In genomic region chr2:45040706-45041312, GRCm38 (mm10) we compare ENCODE assay signal across 17 mouse cellular contexts.
DNase-seq lines count a peak whose midpoint lies in the region; ATAC-seq and TF ChIP-seq lines count a peak whose summit lies in the region.
"Had no signal": no experiment of that assay in that cellular context is flagged by ENCODE, and none has a peak within 500 bp of the region (broad histone marks: within the 10 kb centered on the region; RNA-seq: fewer than 3 reads in every experiment).

No protein-coding gene starts in this region.

- no peak overlapping the region for H3K4me2 ChIP-seq in forebrain, postnatal 0 days (ENCODE audit: low read depth)
- H3K4me2 ChIP-seq in forebrain, embryonic 11.5 days (ENCODE audit: low read depth, low read length, severe bottlenecking) = no peak overlapping the region
- H3K4me2 ChIP-seq in liver, postnatal 0 days (ENCODE audit: low read depth, low read length) = peak overlapping the region; percentile 43; the same call in 1 of the 2 replicates
- no peak overlapping the region for H3K4me2 ChIP-seq in midbrain, embryonic 14.5 days (ENCODE audit: low read length)
- H3K4me2 ChIP-seq: hindbrain, embryonic 15.5 days; kidney, embryonic 15.5 days; midbrain, embryonic 15.5 days had no signal

- no peaks in the 10 kb centered on the region for H3K9me3 ChIP-seq in forebrain, postnatal 0 days (ENCODE audit: low read length)
- no peaks in the 10 kb centered on the region for H3K9me3 ChIP-seq in forebrain, embryonic 11.5 days (ENCODE audit: control insufficient read depth, low read length)
- H3K9me3 ChIP-seq in liver, postnatal 0 days (ENCODE audit: low read length) = no peaks in the 10 kb centered on the region
- no peaks in the 10 kb centered on the region for H3K9me3 ChIP-seq in midbrain, embryonic 14.5 days (ENCODE audit: control insufficient read depth, low read length)
- H3K9me3 ChIP-seq: hindbrain, embryonic 15.5 days; kidney, embryonic 15.5 days; limb, embryonic 10.5 days; midbrain, embryonic 15.5 days had no signal

- H3K4me3 ChIP-seq in forebrain, postnatal 0 days (ENCODE audit: low read depth, low read length) = no peak overlapping the region
- H3K4me3 ChIP-seq in forebrain, embryonic 11.5 days (ENCODE audit: low read depth, low read length) = no peak overlapping the region
- no peak overlapping the region for H3K4me3 ChIP-seq in kidney, adult 2 months (ENCODE audit: insufficient read depth, low read depth, low read length)
- no peak overlapping the region for H3K4me3 ChIP-seq in liver, postnatal 0 days (ENCODE audit: low read depth, low read length)
- no peak overlapping the region for H3K4me3 ChIP-seq in midbrain, embryonic 14.5 days (replicated peaks; ENCODE audit: low read depth, low read length)
- H3K4me3 ChIP-seq: hindbrain, embryonic 15.5 days; kidney, embryonic 15.5 days; limb, embryonic 10.5 days; midbrain, embryonic 15.5 days had no signal

- no peaks in the 10 kb centered on the region for H3K27me3 ChIP-seq in forebrain, postnatal 0 days (ENCODE audit: insufficient read depth, low read length)
- no peaks in the 10 kb centered on the region for H3K27me3 ChIP-seq in forebrain, embryonic 11.5 days (ENCODE audit: control insufficient read depth, insufficient read depth, low read length)
- H3K27me3 ChIP-seq in kidney, adult 2 months (replicated peaks; ENCODE audit: control insufficient read depth, insufficient read depth, low read length) = no peaks in the 10 kb centered on the region
- no peaks in the 10 kb centered on the region for H3K27me3 ChIP-seq in liver, postnatal 0 days (ENCODE audit: insufficient read depth, low read length)
- H3K27me3 ChIP-seq in midbrain, embryonic 14.5 days (ENCODE audit: control insufficient read depth, insufficient read depth, low read length) = no peaks in the 10 kb centered on the region
- H3K27me3 ChIP-seq: hindbrain, embryonic 15.5 days; kidney, embryonic 15.5 days; midbrain, embryonic 15.5 days had no signal

- no peak for TF ChIP-seq CTCF in forebrain, postnatal 0 days (IDR thresholded peaks at IDR 0.05; ENCODE audit: low read depth)
- no peak for TF ChIP-seq CTCF in kidney, adult 2 months (conservative IDR thresholded peaks at IDR 0.05; ENCODE audit: insufficient read depth, insufficient read length, low read depth, low read length)
- TF ChIP-seq CTCF in liver, postnatal 0 days (IDR thresholded peaks at IDR 0.05; ENCODE audit: low read depth) = no peak

- TF ChIP-seq EP300 in liver, postnatal 0 days (IDR thresholded peaks at IDR 0.05; ENCODE audit: low read depth) = peak; percentile 93

- ATAC-seq in forebrain, postnatal 0 days = no peak
- ATAC-seq in forebrain, embryonic 11.5 days (replicated peaks; ENCODE audit: low FRiP score) = no peak
- ATAC-seq in erythroblast, adult 5-6 weeks (replicated peaks; ENCODE audit: low FRiP score, poor library complexity, severe bottlenecking) = peak; percentile 74
- ATAC-seq in liver, postnatal 0 days = peak; percentile 81
- no peak for ATAC-seq in midbrain, embryonic 14.5 days (ENCODE audit: low FRiP score, low TSS enrichment)
- ATAC-seq: midbrain, embryonic 15.5 days had no signal

- H3K9ac ChIP-seq in forebrain, postnatal 0 days = no peak overlapping the region
- no peak overlapping the region for H3K9ac ChIP-seq in forebrain, embryonic 11.5 days (ENCODE audit: low read length)
- no peak overlapping the region for H3K9ac ChIP-seq in liver, postnatal 0 days (replicated peaks)
- H3K9ac ChIP-seq in midbrain, embryonic 14.5 days (replicated peaks; ENCODE audit: low read length) = no peak overlapping the region
- H3K9ac ChIP-seq: hindbrain, embryonic 15.5 days; kidney, embryonic 15.5 days; midbrain, embryonic 15.5 days had no signal

- H3K4me1 ChIP-seq in forebrain, postnatal 0 days (ENCODE audit: insufficient read depth) = peaks cover 6% of the 10 kb centered on the region; the same call in 1 of the 2 replicates
- H3K4me1 ChIP-seq in forebrain, embryonic 11.5 days (replicated peaks; ENCODE audit: control insufficient read depth, insufficient read depth, low read length) = peaks cover 16% of the 10 kb centered on the region; the same call in 1 of the 2 replicates
- H3K4me1 ChIP-seq in kidney, adult 2 months (ENCODE audit: control insufficient read depth, insufficient read depth, low read length) = peaks cover 19% of the 10 kb centered on the region
- peaks cover 23% of the 10 kb centered on the region for H3K4me1 ChIP-seq in liver, postnatal 0 days (ENCODE audit: insufficient read depth)
- H3K4me1 ChIP-seq in midbrain, embryonic 14.5 days (ENCODE audit: control insufficient read depth, insufficient read depth, low read length) = peaks cover 17% of the 10 kb centered on the region

- 62% methylated on average over 13 of the region's 13 CpGs for WGBS in forebrain, postnatal 0 days
- 79% methylated on average over 13 of the region's 13 CpGs for WGBS in forebrain, embryonic 11.5 days
- 60% methylated on average over 13 of the region's 13 CpGs for WGBS in kidney, adult 2 months
- WGBS in liver, postnatal 0 days (ENCODE audit: insufficient replicate concordance) = 53% methylated on average over 13 of the region's 13 CpGs
- 77% methylated on average over 13 of the region's 13 CpGs for WGBS in midbrain, embryonic 14.5 days

- TF ChIP-seq POLR2A in kidney, adult 2 months (IDR thresholded peaks at IDR 0.05; ENCODE audit: low read depth, low read length) = no peak

- DNase-seq in forebrain, postnatal 0 days = no peak
- no peak for DNase-seq in forebrain, embryonic 11.5 days (ENCODE audit: low spot score)
- DNase-seq in kidney, adult 2 months = peak; percentile 68
- DNase-seq in kidney, postnatal 10 days = no peak
- no peak for DNase-seq in liver, postnatal 0 days
- no peak for DNase-seq in right cerebral cortex, postnatal 36 days (ENCODE audit: low spot score in 2 of 2)
- no peak for DNase-seq in midbrain, embryonic 14.5 days
- DNase-seq: adrenal gland, postnatal 14 days; cerebellum, adult 11 months; embryo, embryonic 11 days; gastrocnemius, postnatal 25 days; lung, postnatal 10 days had no signal

- 0 out of 2 replicates have a peak overlapping the region, but pooled peaks have one; percentile 54 for H3K27ac ChIP-seq in forebrain, postnatal 0 days (ENCODE audit: low read depth, low read length)
- H3K27ac ChIP-seq in forebrain, embryonic 11.5 days (ENCODE audit: low read depth, low read length) = no peak overlapping the region
- H3K27ac ChIP-seq in kidney, adult 2 months (ENCODE audit: insufficient read depth, low read depth, low read length) = no peak overlapping the region
- H3K27ac ChIP-seq in liver, postnatal 0 days (ENCODE audit: low read depth) = peak overlapping the region; percentile 36
- no peak overlapping the region for H3K27ac ChIP-seq in midbrain, embryonic 14.5 days (replicated peaks; ENCODE audit: low read depth, low read length)
- H3K27ac ChIP-seq: hindbrain, embryonic 15.5 days; limb, embryonic 10.5 days; midbrain, embryonic 15.5 days had no signal

- no peaks in the 10 kb centered on the region for H3K36me3 ChIP-seq in forebrain, postnatal 0 days (ENCODE audit: insufficient read depth)
- no peaks in the 10 kb centered on the region for H3K36me3 ChIP-seq in forebrain, embryonic 11.5 days (ENCODE audit: control insufficient read depth, insufficient read depth, low read length)
- H3K36me3 ChIP-seq in kidney, adult 2 months (ENCODE audit: control insufficient read depth, insufficient read depth, low read length) = no peaks in the 10 kb centered on the region
- no peaks in the 10 kb centered on the region for H3K36me3 ChIP-seq in liver, postnatal 0 days (replicated peaks; ENCODE audit: insufficient read depth, low read length)
- no peaks in the 10 kb centered on the region for H3K36me3 ChIP-seq in midbrain, embryonic 14.5 days (ENCODE audit: control insufficient read depth, insufficient read depth, low read length)
- H3K36me3 ChIP-seq: hindbrain, embryonic 15.5 days; kidney, embryonic 15.5 days; limb, embryonic 10.5 days; midbrain, embryonic 15.5 days had no signal

Comparison
In these comparisons a context has a peak if more than half of its experiments do, and no peak if none do; other contexts are left out.
1. H3K27ac ChIP-seq: peak in forebrain, postnatal 0 days (single experiment) and liver, postnatal 0 days (single experiment); none in forebrain, embryonic 11.5 days (single experiment), kidney, adult 2 months (single experiment) and midbrain, embryonic 14.5 days (single experiment).
2. ATAC-seq: peak in erythroblast, adult 5-6 weeks (single experiment) and liver, postnatal 0 days (single experiment); none in forebrain, postnatal 0 days (single experiment), forebrain, embryonic 11.5 days (single experiment) and midbrain, embryonic 14.5 days (single experiment).